Mouse (Mus musculus): ENCODE results near the gene Xrra1.

DNA sequence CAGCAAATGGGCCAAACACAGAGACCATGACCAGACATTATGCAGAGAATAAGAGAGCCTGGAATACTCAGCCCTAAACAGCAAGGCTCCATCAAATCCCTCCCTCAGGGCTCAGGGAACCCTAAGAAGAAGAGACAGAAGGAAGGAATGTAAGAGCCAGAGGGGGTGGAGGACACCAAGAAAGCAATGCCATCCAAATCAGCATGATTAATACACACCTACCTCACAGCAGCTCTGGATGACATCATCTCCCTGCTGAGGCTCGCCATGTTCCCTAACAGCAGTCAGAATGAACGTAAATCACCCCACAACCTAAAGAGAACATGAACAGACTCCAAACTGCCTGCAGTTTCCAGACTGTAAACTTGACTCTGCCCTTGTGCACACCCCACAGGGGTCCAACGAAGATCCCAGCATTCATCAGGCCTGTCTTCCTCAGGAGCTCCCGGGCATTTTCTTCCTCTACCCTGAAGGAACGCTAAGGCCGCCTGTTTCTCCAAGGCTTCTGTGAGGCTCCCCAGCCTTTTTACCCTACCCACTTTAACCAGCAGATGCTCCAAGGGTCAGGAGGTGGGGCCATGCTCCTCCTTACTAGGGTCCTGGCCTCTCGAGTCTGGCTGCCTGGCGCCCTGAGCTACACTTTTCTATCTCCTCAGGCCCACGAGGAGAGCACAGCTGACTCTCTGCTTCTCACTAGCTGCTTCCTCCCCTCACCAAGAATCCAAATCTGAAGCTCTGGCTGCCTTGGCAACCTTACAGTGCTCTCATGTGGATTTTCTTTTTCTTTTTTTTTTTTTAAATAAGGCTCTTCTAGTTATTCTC, 106.3 kb downstream of the Xrra1 start:
- no peak for TF ChIP-seq CTCF (IDR thresholded peaks at IDR 0.05; ENCODE audit: low read depth)
- TF ChIP-seq EP300 (IDR thresholded peaks at IDR 0.05; ENCODE audit: low read depth), result no peak

All from liver, embryonic 14.5 days (tissue).